Mouse (Mus musculus): ENCODE measurements around the gene Prr14l. TPM values are rescaled to one million over a fixed set of nuclear protein-coding genes. Genes with fewer than 3 reads are reported as not detected.
A peak's percentile ranks its signal among the peaks of the same experiment; 100 is the strongest.
"Not testable (repeated sequence)": the region's sequence is repeated elsewhere in the genome, so short reads cannot be mapped to it uniquely, and the experiment has no call there.

Gene Prr14l
- polyA plus RNA-seq, 1 experiment: 7.6 TPM

- Histone ChIP-seq H3K27ac (ENCODE audit: control insufficient read depth, insufficient read depth, low read depth, low read length) (no peak overlapping the region), H3K4me3 (ENCODE audit: control insufficient read depth, low read depth, low read length) (no peak overlapping the region), H3K4me1 (ENCODE audit: control insufficient read depth, insufficient read depth, low read length) (no peaks in the 10 kb centered on the region), H3K36me3 (ENCODE audit: control insufficient read depth, insufficient read depth, low read length) (no peaks in the 10 kb centered on the region), H3K27me3 (ENCODE audit: control insufficient read depth, insufficient read depth, low read length) (no peaks in the 10 kb centered on the region)
- TF ChIP-seq CTCF (IDR thresholded peaks at IDR 0.05; ENCODE audit: control insufficient read depth, insufficient read depth, insufficient replicate concordance, low read depth, low read length): peak; percentile 46; the same call in 1 of the 2 replicates
- no peak for TF ChIP-seq POLR2A (IDR thresholded peaks at IDR 0.05; ENCODE audit: control insufficient read depth, low read depth, low read length)
Measured at GRCm38 (mm10) chr5:32747650-32748375, 106.2 kb downstream of the Prr14l start.

GRCm38 (mm10) chr5:32745705-32746655, 108.1 kb downstream of the Prr14l start:
- no peak overlapping the region for H3K27ac ChIP-seq (ENCODE audit: control insufficient read depth, insufficient read depth, low read depth, low read length)
- peak overlapping the region; percentile 67 for H3K4me3 ChIP-seq (ENCODE audit: control insufficient read depth, low read depth, low read length)
- no peaks in the 10 kb centered on the region for H3K4me1 ChIP-seq (ENCODE audit: control insufficient read depth, insufficient read depth, low read length)
- H3K36me3 ChIP-seq (ENCODE audit: control insufficient read depth, insufficient read depth, low read length): no peaks in the 10 kb centered on the region
- no peaks in the 10 kb centered on the region for H3K27me3 ChIP-seq (ENCODE audit: control insufficient read depth, insufficient read depth, low read length)
- TF ChIP-seq CTCF (IDR thresholded peaks at IDR 0.05; ENCODE audit: control insufficient read depth, insufficient read depth, insufficient replicate concordance, low read depth, low read length): no peak

GRCm38 (mm10) chr5:32742149-32742548, 111.9 kb downstream of the Prr14l start:
- no peak overlapping the region for H3K4me3 ChIP-seq (ENCODE audit: control insufficient read depth, low read depth, low read length)
- no peaks in the 10 kb centered on the region for H3K36me3 ChIP-seq (ENCODE audit: control insufficient read depth, insufficient read depth, low read length)
- H3K27ac ChIP-seq (ENCODE audit: control insufficient read depth, insufficient read depth, low read depth, low read length): no peak overlapping the region
- H3K27me3 ChIP-seq (ENCODE audit: control insufficient read depth, insufficient read depth, low read length): no peaks in the 10 kb centered on the region
- no peaks in the 10 kb centered on the region; the same call in 1 of the 2 replicates for H3K4me1 ChIP-seq (ENCODE audit: control insufficient read depth, insufficient read depth, low read length)
- TF ChIP-seq CTCF (IDR thresholded peaks at IDR 0.05; ENCODE audit: control insufficient read depth, insufficient read depth, insufficient replicate concordance, low read depth, low read length): no peak
- TF ChIP-seq POLR2A (IDR thresholded peaks at IDR 0.05; ENCODE audit: control insufficient read depth, low read depth, low read length): no peak

- not testable (repeated sequence) for H3K4me1 ChIP-seq (ENCODE audit: control insufficient read depth, insufficient read depth, low read length); H3K27ac ChIP-seq (ENCODE audit: control insufficient read depth, insufficient read depth, low read depth, low read length); H3K27me3 ChIP-seq (ENCODE audit: control insufficient read depth, insufficient read depth, low read length); H3K4me3 ChIP-seq (ENCODE audit: control insufficient read depth, low read depth, low read length); H3K36me3 ChIP-seq (ENCODE audit: control insufficient read depth, insufficient read depth, low read length)
Measured at GRCm38 (mm10) chr5:32741377-32741776, 112.7 kb downstream of the Prr14l start.

GRCm38 (mm10) chr5:32740850-32741249, 113.2 kb downstream of the Prr14l start:
- not testable (repeated sequence) for H3K4me3 ChIP-seq (ENCODE audit: control insufficient read depth, low read depth, low read length); H3K36me3 ChIP-seq (ENCODE audit: control insufficient read depth, insufficient read depth, low read length); H3K4me1 ChIP-seq (ENCODE audit: control insufficient read depth, insufficient read depth, low read length); H3K27ac ChIP-seq (ENCODE audit: control insufficient read depth, insufficient read depth, low read depth, low read length); H3K27me3 ChIP-seq (ENCODE audit: control insufficient read depth, insufficient read depth, low read length)

GRCm38 (mm10) chr5:32740138-32740537, 113.9 kb downstream of the Prr14l start:
- TF ChIP-seq POLR2A (IDR thresholded peaks at IDR 0.05; ENCODE audit: control insufficient read depth, low read depth, low read length) (no peak), CTCF (IDR thresholded peaks at IDR 0.05; ENCODE audit: control insufficient read depth, insufficient read depth, insufficient replicate concordance, low read depth, low read length) (no peak)
- Histone ChIP-seq H3K27ac (ENCODE audit: control insufficient read depth, insufficient read depth, low read depth, low read length) (no peak overlapping the region), H3K4me1 (ENCODE audit: control insufficient read depth, insufficient read depth, low read length) (no peaks in the 10 kb centered on the region; the same call in 1 of the 2 replicates), H3K27me3 (ENCODE audit: control insufficient read depth, insufficient read depth, low read length) (no peaks in the 10 kb centered on the region), H3K4me3 (ENCODE audit: control insufficient read depth, low read depth, low read length) (no peak overlapping the region), H3K36me3 (ENCODE audit: control insufficient read depth, insufficient read depth, low read length) (no peaks in the 10 kb centered on the region)

Other genes with a start within 250 kb of the Prr14l start
- 2.0 and 2.9 TPM in 2 replicates for gene Yes1, start 243.1 kb downstream of the Prr14l start, polyA plus RNA-seq (2012; rRNA removed)
- 26.4 and 28.7 TPM in 2 replicates for gene Pisd, start 68.6 kb downstream of the Prr14l start, polyA plus RNA-seq (2012; rRNA removed)
- 1.0 and 2.2 TPM in 2 replicates for gene Gm20671, start 27.1 kb downstream of the Prr14l start, polyA plus RNA-seq (2012; rRNA removed)
- gene Depdc5, start 9.4 kb upstream of the Prr14l start, polyA plus RNA-seq (2012; rRNA removed): 16.1 and 17.0 TPM in 2 replicates
- gene Ywhah, start 164.6 kb upstream of the Prr14l start, polyA plus RNA-seq (2012; rRNA removed): 37.4 and 41.2 TPM in 2 replicates
- 0.04 and 0.08 TPM in 2 replicates for gene Slc5a1, start 250.0 kb upstream of the Prr14l start, polyA plus RNA-seq (2012; rRNA removed)